Mouse (Mus musculus): Measurements from ENCODE around the gene Exosc9. TPM values are rescaled to one million over a fixed set of nuclear protein-coding genes. Genes with fewer than 3 reads are reported as not detected.

Gene Exosc9
- total RNA-seq, 1 experiment, result 39.7 TPM

- Histone ChIP-seq H3K4me3 (ENCODE audit: insufficient read depth in 1 of 2, low read depth in 1 of 2, low read length in 2 of 2, poor library complexity in 1 of 2, severe bottlenecking in 1 of 2) (no peak overlapping the region), H3K4me1 (ENCODE audit: control insufficient read depth in 2 of 2, insufficient read depth in 2 of 2, low read length in 2 of 2, poor library complexity in 1 of 2) (no peaks in the 10 kb centered on the region; a peak in 2 of 4 replicates), H3K36me3 (ENCODE audit: control insufficient read depth, insufficient read depth, low read length, poor library complexity, severe bottlenecking) (no peaks in the 10 kb centered on the region), H3K9ac (ENCODE audit: insufficient read depth, low read depth, low read length, poor library complexity, severe bottlenecking) (no peak overlapping the region), H3K27ac (ENCODE audit: insufficient read depth, low read depth, low read length, poor library complexity, severe bottlenecking) (no peak overlapping the region), H3K9me3 (ENCODE audit: control insufficient read depth, insufficient read depth, low read depth, low read length) (no peaks in the 10 kb centered on the region)
- in situ Hi-C loops (cut with MboI; ENCODE audit: low sequenced_read_pairs in 2 of 2, unreplicated experiment in 2 of 2), result no loop called here
- no peak for DNase-seq (ENCODE audit: low read depth, low spot score)
- TF ChIP-seq MAFK (IDR thresholded peaks at IDR 0.05; ENCODE audit: insufficient read depth, low read depth, low read length), result no peak
- TF ChIP-seq ZC3H11A (IDR thresholded peaks at IDR 0.05; ENCODE audit: borderline replicate concordance, low read depth, low read length), result no peak
- no peak for TF ChIP-seq ZNF384 (IDR thresholded peaks at IDR 0.05; ENCODE audit: low read depth, low read length)
Measured at GRCm38 (mm10) chr3:36516196-36516595, 36.2 kb upstream of the Exosc9 start.

- DNase-seq (ENCODE audit: low read depth, low spot score), result no peak
- Histone ChIP-seq H3K27ac (ENCODE audit: insufficient read depth, low read depth, low read length, poor library complexity, severe bottlenecking) (no peak within 1 kb of the TSS), H3K36me3 (ENCODE audit: control insufficient read depth, insufficient read depth, low read length, poor library complexity, severe bottlenecking) (no peaks in the 10 kb centered on the region), H3K4me3 (ENCODE audit: insufficient read depth in 1 of 2, low read depth in 1 of 2, low read length in 2 of 2, poor library complexity in 1 of 2, severe bottlenecking in 1 of 2) (peak within 1 kb of the TSS; percentile 59 to 62), H3K4me1 (ENCODE audit: control insufficient read depth in 2 of 2, insufficient read depth in 2 of 2, low read length in 2 of 2, poor library complexity in 1 of 2) (peaks cover 3 to 10% of the 10 kb centered on the region in 2 experiments), H3K9ac (ENCODE audit: insufficient read depth, low read depth, low read length, poor library complexity, severe bottlenecking) (peak within 1 kb of the TSS; percentile 59), H3K9me3 (ENCODE audit: control insufficient read depth, insufficient read depth, low read depth, low read length) (no peaks in the 10 kb centered on the region)
- TF ChIP-seq ZNF384 (IDR thresholded peaks at IDR 0.05; ENCODE audit: low read depth, low read length) (no peak), CHD2 (IDR thresholded peaks at IDR 0.05; ENCODE audit: low read depth, low read length) (no peak), MAFK (IDR thresholded peaks at IDR 0.05; ENCODE audit: insufficient read depth, low read depth, low read length) (no peak), ZC3H11A (IDR thresholded peaks at IDR 0.05; ENCODE audit: borderline replicate concordance, low read depth, low read length) (no peak), HCFC1 (IDR thresholded peaks at IDR 0.05; ENCODE audit: borderline replicate concordance, insufficient read depth, low read length) (no peak)
- in situ Hi-C loops (cut with MboI; ENCODE audit: low sequenced_read_pairs in 2 of 2, unreplicated experiment in 2 of 2), result no loop called here
Measured at GRCm38 (mm10) chr3:36521073-36522060, 31.0 kb upstream of the Exosc9 start, which contains the start of gene Gm11549. TSS of gene Gm11549 (minus strand) at chr3:36521813.

GRCm38 (mm10) chr3:36522137-36522536 lies 30.3 kb upstream of the Exosc9 start:
- TF ChIP-seq MAFK (IDR thresholded peaks at IDR 0.05; ENCODE audit: insufficient read depth, low read depth, low read length), result no peak
- no peak overlapping the region for H3K27ac ChIP-seq (ENCODE audit: insufficient read depth, low read depth, low read length, poor library complexity, severe bottlenecking)
- in situ Hi-C loops (cut with MboI; ENCODE audit: low sequenced_read_pairs in 2 of 2, unreplicated experiment in 2 of 2), result no loop called here
- no peaks in the 10 kb centered on the region for H3K9me3 ChIP-seq (ENCODE audit: control insufficient read depth, insufficient read depth, low read depth, low read length)
- no peak overlapping the region for H3K9ac ChIP-seq (ENCODE audit: insufficient read depth, low read depth, low read length, poor library complexity, severe bottlenecking)
- no peaks in the 10 kb centered on the region for H3K36me3 ChIP-seq (ENCODE audit: control insufficient read depth, insufficient read depth, low read length, poor library complexity, severe bottlenecking)
- no peak for DNase-seq (ENCODE audit: low read depth, low spot score)
- H3K4me1 ChIP-seq (ENCODE audit: control insufficient read depth in 2 of 2, insufficient read depth in 2 of 2, low read length in 2 of 2, poor library complexity in 1 of 2), result peaks cover 3 to 10% of the 10 kb centered on the region in 2 experiments
- no peak overlapping the region for H3K4me3 ChIP-seq (ENCODE audit: insufficient read depth in 1 of 2, low read depth in 1 of 2, low read length in 2 of 2, poor library complexity in 1 of 2, severe bottlenecking in 1 of 2)

- DNase-seq (ENCODE audit: low read depth, low spot score), result no peak
- TF ChIP-seq CHD2 (IDR thresholded peaks at IDR 0.05; ENCODE audit: low read depth, low read length) (no peak), HCFC1 (IDR thresholded peaks at IDR 0.05; ENCODE audit: borderline replicate concordance, insufficient read depth, low read length) (no peak), ZNF384 (IDR thresholded peaks at IDR 0.05; ENCODE audit: low read depth, low read length) (no peak), MAFK (IDR thresholded peaks at IDR 0.05; ENCODE audit: insufficient read depth, low read depth, low read length) (no peak), ZC3H11A (IDR thresholded peaks at IDR 0.05; ENCODE audit: borderline replicate concordance, low read depth, low read length) (no peak)
- no peak overlapping the region for H3K4me3 ChIP-seq (ENCODE audit: insufficient read depth in 1 of 2, low read depth in 1 of 2, low read length in 2 of 2, poor library complexity in 1 of 2, severe bottlenecking in 1 of 2)
- in situ Hi-C loops (cut with MboI; ENCODE audit: low sequenced_read_pairs in 2 of 2, unreplicated experiment in 2 of 2), result no loop called here
- H3K27ac ChIP-seq (ENCODE audit: insufficient read depth, low read depth, low read length, poor library complexity, severe bottlenecking), result no peak overlapping the region
- H3K4me1 ChIP-seq (ENCODE audit: control insufficient read depth in 2 of 2, insufficient read depth in 2 of 2, low read length in 2 of 2, poor library complexity in 1 of 2), result peaks cover 3 to 10% of the 10 kb centered on the region in 2 experiments
- no peaks in the 10 kb centered on the region for H3K36me3 ChIP-seq (ENCODE audit: control insufficient read depth, insufficient read depth, low read length, poor library complexity, severe bottlenecking)
- no peaks in the 10 kb centered on the region for H3K9me3 ChIP-seq (ENCODE audit: control insufficient read depth, insufficient read depth, low read depth, low read length)
- no peak overlapping the region for H3K9ac ChIP-seq (ENCODE audit: insufficient read depth, low read depth, low read length, poor library complexity, severe bottlenecking)
Measured at GRCm38 (mm10) chr3:36524466-36524865, 27.9 kb upstream of the Exosc9 start.

All from ES-E14 (cell line).